Comparison of ENCODE assay signal across 8 mouse cellular contexts in genomic region chr9:16498876-16499275, GRCm38 (mm10). TPM values are rescaled to one million over a fixed set of nuclear protein-coding genes. Genes with fewer than 3 reads are reported as not detected.
A peak's percentile ranks its signal among the peaks of the same experiment; 100 is the strongest.
DNase-seq lines count a peak whose midpoint lies in the region; ATAC-seq lines count a peak whose summit lies in the region.

No protein-coding gene starts in this region.

- H3K9me3 ChIP-seq in kidney, embryonic 16.5 days (ENCODE audit: low read length), result no peaks in the 10 kb centered on the region
- no peaks in the 10 kb centered on the region for H3K9me3 ChIP-seq in embryonic facial prominence, embryonic 11.5 days (replicated peaks; ENCODE audit: control insufficient read depth, low read length)
- no peaks in the 10 kb centered on the region for H3K9me3 ChIP-seq in hindbrain, embryonic 15.5 days
- no peaks in the 10 kb centered on the region for H3K9me3 ChIP-seq in neural tube, embryonic 12.5 days

- 12% methylated on average over 4 of the region's 4 CpGs for WGBS in kidney, embryonic 16.5 days
- WGBS in embryonic facial prominence, embryonic 11.5 days, result 5% methylated on average over 4 of the region's 4 CpGs
- WGBS in hindbrain, embryonic 15.5 days, result 1% methylated on average over 4 of the region's 4 CpGs
- WGBS in neural tube, embryonic 12.5 days, result 3% methylated on average over 4 of the region's 4 CpGs

- H3K27me3 ChIP-seq in kidney, embryonic 16.5 days (ENCODE audit: insufficient read depth, low read length), result peaks cover 16% of the 10 kb centered on the region
- no peaks in the 10 kb centered on the region for H3K27me3 ChIP-seq in embryonic facial prominence, embryonic 11.5 days (ENCODE audit: control insufficient read depth, insufficient read depth, low read length)
- no peaks in the 10 kb centered on the region for H3K27me3 ChIP-seq in hindbrain, embryonic 15.5 days
- H3K27me3 ChIP-seq in neural tube, embryonic 12.5 days (replicated peaks), result no peaks in the 10 kb centered on the region

- H3K4me1 ChIP-seq in kidney, embryonic 16.5 days (ENCODE audit: insufficient read depth, low read length), result peaks cover 14% of the 10 kb centered on the region
- no peaks in the 10 kb centered on the region for H3K4me1 ChIP-seq in embryonic facial prominence, embryonic 11.5 days (ENCODE audit: control insufficient read depth, insufficient read depth, low read length)
- H3K4me1 ChIP-seq in hindbrain, embryonic 15.5 days (replicated peaks), result peaks cover 13% of the 10 kb centered on the region
- H3K4me1 ChIP-seq in neural tube, embryonic 12.5 days, result peaks cover 18% of the 10 kb centered on the region

- H3K36me3 ChIP-seq in kidney, embryonic 16.5 days (ENCODE audit: insufficient read depth, low read length), result no peaks in the 10 kb centered on the region
- H3K36me3 ChIP-seq in embryonic facial prominence, embryonic 11.5 days (replicated peaks; ENCODE audit: control insufficient read depth, insufficient read depth, low read depth, low read length), result no peaks in the 10 kb centered on the region
- H3K36me3 ChIP-seq in hindbrain, embryonic 15.5 days, result no peaks in the 10 kb centered on the region
- no peaks in the 10 kb centered on the region for H3K36me3 ChIP-seq in neural tube, embryonic 12.5 days

- ATAC-seq in kidney, embryonic 16.5 days (ENCODE audit: low FRiP score, low TSS enrichment), result no peak
- ATAC-seq in embryonic facial prominence, embryonic 11.5 days (replicated peaks; ENCODE audit: insufficient number of reproducible peaks, low FRiP score, low TSS enrichment, low read depth), result no peak
- no peak for ATAC-seq in hindbrain, embryonic 15.5 days (ENCODE audit: low FRiP score, low read depth)
- no peak for ATAC-seq in neural tube, embryonic 12.5 days (ENCODE audit: low FRiP score, low read depth)
- ATAC-seq in megakaryocyte progenitor cell, adult 5-6 weeks (replicated peaks; ENCODE audit: poor library complexity), result no peak

- DNase-seq in kidney, postnatal 36 days, result no peak
- DNase-seq in embryonic facial prominence, embryonic 11.5 days (ENCODE audit: low spot score), result peak; percentile 24
- DNase-seq in right cerebral cortex, postnatal 14 days, result no peak
- no peak for DNase-seq in right cerebral cortex, adult 18-20 months

- no peak overlapping the region for H3K27ac ChIP-seq in kidney, embryonic 16.5 days (ENCODE audit: low read length)
- H3K27ac ChIP-seq in embryonic facial prominence, embryonic 11.5 days (replicated peaks; ENCODE audit: low read depth, low read length), result no peak overlapping the region
- H3K27ac ChIP-seq in hindbrain, embryonic 15.5 days (replicated peaks), result peak overlapping the region; percentile 66
- no peak overlapping the region for H3K27ac ChIP-seq in neural tube, embryonic 12.5 days

- H3K4me3 ChIP-seq in kidney, embryonic 16.5 days (ENCODE audit: low read length), result no peak overlapping the region
- no peak overlapping the region for H3K4me3 ChIP-seq in embryonic facial prominence, embryonic 11.5 days (ENCODE audit: low read depth, low read length)
- peak overlapping the region; percentile 75 for H3K4me3 ChIP-seq in hindbrain, embryonic 15.5 days
- H3K4me3 ChIP-seq in neural tube, embryonic 12.5 days, result no peak overlapping the region

- 0 out of 2 replicates have a peak overlapping the region, but pooled peaks have one; percentile 96 for H3K4me2 ChIP-seq in kidney, embryonic 16.5 days (replicated peaks; ENCODE audit: low read depth, low read length)
- 0 out of 2 replicates have a peak overlapping the region, but pooled peaks have one; percentile 19 for H3K4me2 ChIP-seq in embryonic facial prominence, embryonic 11.5 days (ENCODE audit: low read depth, low read length)
- peak overlapping the region; percentile 68 for H3K4me2 ChIP-seq in hindbrain, embryonic 15.5 days
- H3K4me2 ChIP-seq in neural tube, embryonic 12.5 days (replicated peaks), result peak overlapping the region; percentile 80

- no peak overlapping the region for H3K9ac ChIP-seq in kidney, embryonic 16.5 days (replicated peaks; ENCODE audit: low read length)
- H3K9ac ChIP-seq in embryonic facial prominence, embryonic 11.5 days (replicated peaks; ENCODE audit: low read length), result no peak overlapping the region
- 0 out of 2 replicates have a peak overlapping the region, but pooled peaks have one; percentile 24 for H3K9ac ChIP-seq in hindbrain, embryonic 15.5 days
- no peak overlapping the region for H3K9ac ChIP-seq in neural tube, embryonic 12.5 days

RNA-seq across cellular contexts. Expression of gene Fat3, which starts 2.2 kb away (rescaled TPM):
- polyA plus RNA-seq in kidney, embryonic 16.5 days (2015; fragmentation: Nextera tagmentation; extraction: Ambion mirVana), result 3.3 and 4.0 TPM in 2 replicates
- polyA plus RNA-seq in embryonic facial prominence, embryonic 11.5 days (2014; fragmentation: Nextera tagmentation; extraction: Ambion mirVana), result 4.1 and 4.6 TPM in 2 replicates
- 9.1 and 10.4 TPM in 2 replicates for polyA plus RNA-seq in hindbrain, embryonic 15.5 days (2015; fragmentation: Nextera tagmentation; extraction: Ambion mirVana)
- 12.2 and 13.1 TPM in 2 replicates for polyA plus RNA-seq in neural tube, embryonic 12.5 days (2016; fragmentation: Nextera tagmentation; extraction: Ambion mirVana)
- not detected in 2 replicates for total RNA-seq in megakaryocyte progenitor cell, adult 5-6 weeks (2015)
- not detected in 2 replicates for total RNA-seq in megakaryocyte progenitor cell, adult 5-6 weeks (2017)

Comparison
In these comparisons a context has a peak if more than half of its experiments do, and no peak if none do; other contexts are left out.
1. H3K4me2 ChIP-seq: peak in every context shown above with its lines; median percentile 96 in kidney, embryonic 16.5 days; 80 in neural tube, embryonic 12.5 days; 68 in hindbrain, embryonic 15.5 days; 19 in embryonic facial prominence, embryonic 11.5 days.